Mouse (Mus musculus): ENCODE data around the gene Srsf11. TPM values are rescaled to one million over a fixed set of nuclear protein-coding genes. Genes with fewer than 3 reads are reported as not detected.

Srsf11 gene
- polyA plus RNA-seq, 1 experiment from 2014 or later = 95.0 TPM

DNA sequence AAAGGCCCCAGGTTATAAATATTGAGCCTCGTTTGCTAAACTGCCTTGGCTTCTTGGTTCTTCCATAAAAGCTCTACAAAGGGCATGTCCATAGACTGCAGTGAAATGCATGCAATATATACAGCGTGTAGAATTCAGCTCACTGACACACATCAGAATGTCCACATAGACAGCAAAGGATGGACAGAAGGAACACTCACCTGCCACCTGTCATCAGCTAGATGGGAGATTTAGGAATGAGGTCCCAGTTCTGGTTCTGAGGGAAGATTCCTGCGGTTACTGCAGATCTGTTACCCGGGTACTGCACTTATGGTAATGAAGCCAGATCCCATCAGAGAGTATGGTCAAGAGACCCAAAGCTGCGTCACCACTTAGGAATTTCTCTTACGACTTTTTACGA is 31.5 kb upstream of the Srsf11 start:
- no peaks in the 10 kb centered on the region for H3K27me3 ChIP-seq (ENCODE audit: insufficient read depth, low read length)
- WGBS (ENCODE audit: insufficient replicate concordance) = 78% methylated on average over 7 of the region's 7 CpGs
- DNase-seq = no peak
- H3K4me1 ChIP-seq (ENCODE audit: insufficient read depth) = no peaks in the 10 kb centered on the region
- no peak overlapping the region for H3K9ac ChIP-seq (replicated peaks)
- H3K4me2 ChIP-seq (ENCODE audit: low read depth, low read length) = no peak overlapping the region
- H3K27ac ChIP-seq (ENCODE audit: low read depth) = no peak overlapping the region
- H3K36me3 ChIP-seq (replicated peaks; ENCODE audit: insufficient read depth, low read length) = peaks cover 9% of the 10 kb centered on the region; the same call in 1 of the 2 replicates
- ATAC-seq = no peak
- no peak overlapping the region for H3K4me3 ChIP-seq (ENCODE audit: low read depth, low read length)
- TF ChIP-seq EP300 (IDR thresholded peaks at IDR 0.05; ENCODE audit: low read depth) = no peak
- TF ChIP-seq CTCF (IDR thresholded peaks at IDR 0.05; ENCODE audit: low read depth) = no peak
- H3K9me3 ChIP-seq (ENCODE audit: low read length) = no peaks in the 10 kb centered on the region

DNA sequence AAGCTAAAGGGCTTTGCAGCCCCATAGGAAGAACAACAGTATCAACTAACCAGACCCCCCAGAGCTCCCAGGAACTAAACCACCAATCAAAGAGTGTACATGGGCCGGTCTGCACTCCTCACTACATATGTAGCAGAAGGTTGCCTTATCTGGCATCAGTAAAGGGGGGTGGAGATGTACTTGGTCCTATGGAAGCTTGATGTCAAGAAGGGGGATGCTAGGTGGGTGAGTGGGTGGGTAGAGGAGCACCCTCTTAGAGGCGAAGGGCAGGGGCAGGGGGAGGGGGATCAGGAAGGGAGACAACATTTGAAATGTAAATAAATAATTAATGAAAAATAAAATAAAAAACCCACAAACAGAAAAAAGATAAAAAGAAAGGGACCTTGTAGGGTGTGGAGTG is 28.8 kb upstream of the Srsf11 start:
- H3K27ac ChIP-seq (ENCODE audit: low read depth) = no peak overlapping the region
- ATAC-seq = no peak

DNA sequence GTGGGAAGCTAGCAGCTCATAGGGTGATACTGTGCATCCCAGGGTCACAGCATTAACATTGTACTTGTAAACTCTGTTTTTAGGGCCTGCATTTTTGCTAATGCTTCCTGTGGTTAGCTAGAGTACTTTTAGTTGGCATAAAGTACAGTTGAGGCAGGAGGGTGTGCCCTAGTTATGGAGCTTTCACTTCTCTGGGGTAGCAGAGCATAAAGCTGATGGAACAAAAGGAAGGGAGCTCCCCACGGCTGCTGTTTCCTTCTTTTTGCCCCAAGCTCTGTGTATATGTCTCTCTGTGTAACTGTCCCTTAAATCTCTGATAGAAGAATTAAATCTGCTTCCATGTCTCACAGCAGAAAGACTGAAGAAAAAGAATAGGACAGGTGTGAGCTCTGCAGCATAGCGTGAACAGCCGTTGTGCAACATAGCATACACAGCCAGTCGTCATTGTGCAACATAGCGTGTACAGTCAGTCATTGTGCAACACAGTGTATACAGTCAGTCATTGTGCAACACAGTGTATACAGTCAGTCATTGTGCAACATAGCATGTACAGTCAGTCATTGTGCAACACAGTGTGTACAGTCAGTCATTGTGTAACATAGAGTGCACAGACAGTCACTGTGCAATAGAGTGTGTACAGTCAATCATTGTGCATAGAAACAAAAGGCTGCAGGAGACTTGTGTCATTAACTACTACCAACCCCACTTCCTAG is 25.5 kb upstream of the Srsf11 start:
- Histone ChIP-seq H3K27ac (ENCODE audit: low read depth) (0 out of 2 replicates have a peak overlapping the region, but pooled peaks have one; percentile 52), H3K36me3 (replicated peaks; ENCODE audit: insufficient read depth, low read length) (peaks cover 35% of the 10 kb centered on the region; the same call in 1 of the 2 replicates), H3K27me3 (ENCODE audit: insufficient read depth, low read length) (no peaks in the 10 kb centered on the region), H3K4me2 (ENCODE audit: low read depth, low read length) (no peak overlapping the region), H3K9ac (replicated peaks) (no peak overlapping the region), H3K4me3 (ENCODE audit: low read depth, low read length) (no peak overlapping the region), H3K9me3 (ENCODE audit: low read length) (no peaks in the 10 kb centered on the region), H3K4me1 (ENCODE audit: insufficient read depth) (peaks cover 2% of the 10 kb centered on the region; the same call in 1 of the 2 replicates)
- ATAC-seq (peak; percentile 82), DNase-seq (peak; percentile 27)
- 52% methylated on average over 5 of the region's 5 CpGs for WGBS (ENCODE audit: insufficient replicate concordance)
- TF ChIP-seq EP300 (IDR thresholded peaks at IDR 0.05; ENCODE audit: low read depth) = peak; percentile 59; the same call in 1 of the 2 replicates
- no peak for TF ChIP-seq CTCF (IDR thresholded peaks at IDR 0.05; ENCODE audit: low read depth)

More for the DNA sequence above, 28.8 kb upstream of the Srsf11 start:
- TF ChIP-seq EP300 (IDR thresholded peaks at IDR 0.05; ENCODE audit: low read depth) = no peak
- TF ChIP-seq CTCF (IDR thresholded peaks at IDR 0.05; ENCODE audit: low read depth) = no peak
- Histone ChIP-seq H3K9ac (replicated peaks) (no peak overlapping the region), H3K9me3 (ENCODE audit: low read length) (no peaks in the 10 kb centered on the region), H3K27me3 (ENCODE audit: insufficient read depth, low read length) (no peaks in the 10 kb centered on the region), H3K4me3 (ENCODE audit: low read depth, low read length) (no peak overlapping the region), H3K4me2 (ENCODE audit: low read depth, low read length) (no peak overlapping the region), H3K36me3 (replicated peaks; ENCODE audit: insufficient read depth, low read length) (peaks cover 14% of the 10 kb centered on the region; the same call in 1 of the 2 replicates), H3K4me1 (ENCODE audit: insufficient read depth) (peaks cover 2% of the 10 kb centered on the region; the same call in 1 of the 2 replicates)
- WGBS (ENCODE audit: insufficient replicate concordance) = 83% methylated on average over 2 of the region's 2 CpGs
- DNase-seq = no peak

DNA sequence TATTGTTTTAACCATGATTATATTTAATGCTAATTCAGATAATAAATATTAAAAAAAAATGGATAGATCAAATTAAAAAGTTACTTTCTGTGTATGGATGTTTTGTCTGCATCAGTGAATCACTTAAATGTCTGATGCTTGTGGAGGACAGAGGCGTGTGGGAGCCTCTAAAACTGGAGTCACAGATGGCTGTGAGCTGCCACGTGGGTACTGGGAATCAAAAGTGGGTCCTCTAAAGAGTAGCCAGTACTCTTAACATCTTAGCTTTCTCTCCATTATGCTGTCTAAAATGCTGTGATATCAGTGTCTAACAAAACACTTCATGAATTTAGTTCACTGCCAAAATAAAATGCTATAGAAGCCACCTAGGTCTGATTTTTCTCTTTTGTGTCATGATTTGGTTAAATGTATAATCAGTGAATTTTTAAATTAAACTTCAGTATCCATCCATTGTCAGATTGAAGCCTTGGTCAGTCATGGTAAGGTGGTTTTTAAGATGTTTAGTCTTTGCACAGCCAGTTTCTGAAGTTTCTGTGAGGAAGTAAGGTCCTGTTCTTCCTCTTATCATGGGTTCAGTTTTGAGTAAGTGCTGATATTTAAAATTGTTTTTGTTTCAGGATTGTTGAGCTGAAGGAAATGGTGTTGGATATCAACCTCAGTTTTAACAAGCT is 24.3 kb upstream of the Srsf11 start:
- H3K4me2 ChIP-seq (ENCODE audit: low read depth, low read length) = no peak overlapping the region
- TF ChIP-seq CTCF (IDR thresholded peaks at IDR 0.05; ENCODE audit: low read depth) (no peak), EP300 (IDR thresholded peaks at IDR 0.05; ENCODE audit: low read depth) (no peak)

DNA sequence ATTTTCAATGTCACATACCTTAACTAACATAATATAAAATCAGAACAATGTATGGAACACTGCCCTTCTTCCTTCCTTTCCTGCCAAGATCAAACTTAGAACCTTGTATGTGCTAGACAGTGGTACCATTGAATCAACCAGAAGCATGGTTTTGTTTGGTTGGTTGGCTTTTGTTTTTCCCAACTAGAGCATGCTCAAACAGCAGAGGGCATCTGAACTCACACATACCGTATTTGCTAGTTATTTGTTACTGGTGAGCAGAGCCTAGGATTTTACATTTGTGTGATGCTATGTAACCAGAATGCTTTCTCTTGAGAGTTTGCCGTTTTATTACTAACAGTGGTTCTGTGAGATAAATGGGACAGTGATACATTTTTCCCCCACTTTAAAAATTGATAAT is 13.1 kb upstream of the Srsf11 start:
- WGBS (ENCODE audit: insufficient replicate concordance) = 83% methylated on average over 2 of the region's 2 CpGs
- H3K9ac ChIP-seq (replicated peaks) = no peak overlapping the region
- TF ChIP-seq EP300 (IDR thresholded peaks at IDR 0.05; ENCODE audit: low read depth) (no peak), CTCF (IDR thresholded peaks at IDR 0.05; ENCODE audit: low read depth) (no peak)

More for the DNA sequence above, 24.3 kb upstream of the Srsf11 start:
- H3K4me3 ChIP-seq (ENCODE audit: low read depth, low read length) = no peak overlapping the region
- H3K27ac ChIP-seq (ENCODE audit: low read depth) = no peak overlapping the region
- 78% methylated on average over 2 of the region's 2 CpGs for WGBS (ENCODE audit: insufficient replicate concordance)
- DNase-seq = no peak
- H3K36me3 ChIP-seq (replicated peaks; ENCODE audit: insufficient read depth, low read length) = peaks cover 43% of the 10 kb centered on the region
- peaks cover 2% of the 10 kb centered on the region; the same call in 1 of the 2 replicates for H3K4me1 ChIP-seq (ENCODE audit: insufficient read depth)
- no peak overlapping the region for H3K9ac ChIP-seq (replicated peaks)
- H3K27me3 ChIP-seq (ENCODE audit: insufficient read depth, low read length) = no peaks in the 10 kb centered on the region
- H3K9me3 ChIP-seq (ENCODE audit: low read length) = no peaks in the 10 kb centered on the region
- ATAC-seq = no peak

DNA sequence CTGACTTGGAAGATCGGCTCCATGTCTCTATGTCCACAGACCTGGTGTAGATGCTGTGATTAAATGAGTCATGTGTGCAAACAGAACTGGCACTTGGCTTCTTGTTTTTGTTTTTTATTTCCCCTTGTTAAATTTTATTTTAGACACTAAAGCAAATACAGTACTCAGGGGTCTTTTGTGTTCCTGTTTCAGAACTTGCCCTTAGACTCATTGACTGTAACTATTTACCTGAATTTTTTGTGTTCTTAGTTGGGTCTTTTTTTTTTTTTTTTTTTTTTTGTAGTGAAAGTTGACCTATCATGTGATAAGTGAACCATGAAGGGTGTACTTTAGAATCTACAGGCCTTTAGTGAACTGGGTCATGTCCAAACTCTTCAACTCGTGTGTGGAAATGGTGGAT is 4.3 kb upstream of the Srsf11 start:
- H3K9me3 ChIP-seq (ENCODE audit: low read length) = no peaks in the 10 kb centered on the region
- no peaks in the 10 kb centered on the region for H3K36me3 ChIP-seq (replicated peaks; ENCODE audit: insufficient read depth, low read length)
- H3K4me2 ChIP-seq (ENCODE audit: low read depth, low read length) = no peak overlapping the region
- H3K27ac ChIP-seq (ENCODE audit: low read depth) = no peak overlapping the region
- H3K9ac ChIP-seq (replicated peaks) = no peak overlapping the region
- H3K27me3 ChIP-seq (ENCODE audit: insufficient read depth, low read length) = no peaks in the 10 kb centered on the region
- no peak for ATAC-seq
- peaks cover 7% of the 10 kb centered on the region for H3K4me1 ChIP-seq (ENCODE audit: insufficient read depth)
- DNase-seq = no peak
- H3K4me3 ChIP-seq (ENCODE audit: low read depth, low read length) = no peak overlapping the region
- 75% methylated on average over 2 of the region's 2 CpGs for WGBS (ENCODE audit: insufficient replicate concordance)
- TF ChIP-seq EP300 (IDR thresholded peaks at IDR 0.05; ENCODE audit: low read depth) (no peak), CTCF (IDR thresholded peaks at IDR 0.05; ENCODE audit: low read depth) (no peak)

More for the DNA sequence above, 13.1 kb upstream of the Srsf11 start:
- ATAC-seq (no peak), DNase-seq (no peak)
- Histone ChIP-seq H3K4me1 (ENCODE audit: insufficient read depth) (no peaks in the 10 kb centered on the region), H3K4me3 (ENCODE audit: low read depth, low read length) (no peak overlapping the region), H3K4me2 (ENCODE audit: low read depth, low read length) (no peak overlapping the region), H3K27ac (ENCODE audit: low read depth) (no peak overlapping the region), H3K36me3 (replicated peaks; ENCODE audit: insufficient read depth, low read length) (peaks cover 16% of the 10 kb centered on the region; the same call in 1 of the 2 replicates), H3K9me3 (ENCODE audit: low read length) (no peaks in the 10 kb centered on the region), H3K27me3 (ENCODE audit: insufficient read depth, low read length) (no peaks in the 10 kb centered on the region)
